Mouse (Mus musculus) ES-Bruce4 (cell line): ENCODE results near the gene Mum1.

Experiments
- CTCF ChIP-seq: IDR thresholded peaks from one replicate; pipeline ENCODE4 v1.8.1; 2011; ENCODE audit warnings: low read depth, low read length
- POLR2A ChIP-seq: IDR thresholded peaks from one replicate; pipeline ENCODE4 v1.8.1; 2011; ENCODE audit warnings: low read length; ENCODE audit not compliant: insufficient read depth

DNA sequence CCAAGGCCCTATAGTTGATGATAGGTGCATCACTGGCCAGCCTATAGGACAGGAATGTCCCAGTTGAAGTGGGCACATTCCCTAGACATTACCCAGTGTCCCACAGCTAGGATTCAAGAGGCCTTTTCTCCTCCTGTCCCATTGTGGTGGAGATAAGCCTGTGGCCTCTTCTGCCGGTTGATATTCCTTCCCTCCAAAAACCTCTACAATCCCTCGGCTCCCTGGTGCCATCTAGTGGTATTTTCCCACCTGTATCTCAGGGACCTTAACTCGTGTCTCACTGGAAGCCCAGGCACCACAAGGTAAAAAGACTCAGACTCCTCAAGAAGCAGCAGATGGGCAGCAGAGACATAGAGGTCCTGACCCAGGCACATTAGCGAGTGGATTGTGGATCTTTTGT, 19.4 kb downstream of the Mum1 start:
- TF ChIP-seq POLR2A, result no peak
- peak; percentile 65 for TF ChIP-seq CTCF
